Mouse (Mus musculus): ENCODE data around the gene Sptb.

DNA sequence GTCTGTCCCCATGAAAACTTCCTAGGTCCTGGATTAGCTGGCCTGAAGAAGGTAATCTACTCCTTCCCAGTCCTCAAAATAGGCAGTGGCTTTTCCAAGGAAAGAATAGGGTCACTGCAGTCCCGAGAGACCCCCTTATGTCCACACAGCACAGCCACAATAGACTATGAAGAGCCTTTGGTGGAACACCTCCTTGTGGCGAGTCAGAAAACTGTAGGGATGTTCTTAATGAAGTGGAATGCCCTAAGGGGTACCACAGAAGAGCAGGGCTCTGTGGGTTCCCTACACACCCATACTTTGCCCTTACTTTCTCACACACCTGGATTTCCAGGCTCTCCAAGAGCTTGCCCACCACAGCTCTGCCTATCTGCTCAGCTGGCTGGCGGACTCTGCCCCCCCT lies 104.5 kb downstream of the Sptb start:
- TF ChIP-seq POLR2A (IDR thresholded peaks at IDR 0.05; ENCODE audit: borderline replicate concordance, extremely low read depth, low read depth, low read length) (no peak), CTCF (IDR thresholded peaks at IDR 0.05; ENCODE audit: insufficient read depth, low read length) (no peak)
